13 mouse cellular contexts compared by ENCODE assay signal in genomic region chr19:6949532-6949931, GRCm38 (mm10). TPM values are rescaled to one million over a fixed set of nuclear protein-coding genes. Genes with fewer than 3 reads are reported as not detected.
DNase-seq lines count a peak whose midpoint lies in the region; ATAC-seq and TF ChIP-seq lines count a peak whose summit lies in the region.
"Had no signal": no experiment of that assay in that cellular context is flagged by ENCODE, and none has a peak within 500 bp of the region (broad histone marks: within the 10 kb centered on the region; RNA-seq: fewer than 3 reads in every experiment).

No protein-coding gene starts in this region.

- H3K4me3 ChIP-seq in kidney, embryonic 16.5 days (ENCODE audit: low read length): no peak overlapping the region
- no peak overlapping the region for H3K4me3 ChIP-seq in kidney, adult 2 months (ENCODE audit: insufficient read depth, low read depth, low read length)
- H3K4me3 ChIP-seq in embryonic facial prominence, embryonic 13.5 days: peak overlapping the region; percentile 63; the same call in 1 of the 2 replicates
- H3K4me3 ChIP-seq in limb, embryonic 13.5 days: 0 out of 2 replicates have a peak overlapping the region, but pooled peaks have one; percentile 5

- no peak for TF ChIP-seq POLR2A in kidney, adult 2 months (IDR thresholded peaks at IDR 0.05; ENCODE audit: low read depth, low read length)

- no peaks in the 10 kb centered on the region for H3K27me3 ChIP-seq in kidney, embryonic 16.5 days (ENCODE audit: insufficient read depth, low read length)
- no peaks in the 10 kb centered on the region for H3K27me3 ChIP-seq in kidney, adult 2 months (replicated peaks; ENCODE audit: control insufficient read depth, insufficient read depth, low read length)
- no peaks in the 10 kb centered on the region for H3K27me3 ChIP-seq in embryonic facial prominence, embryonic 13.5 days
- H3K27me3 ChIP-seq in limb, embryonic 13.5 days: no peaks in the 10 kb centered on the region

- intact Hi-C loops in gastrocnemius, postnatal 14 days (cut with DNase I; ENCODE audit: low total_unique reads): no loop called here

- no peak for ATAC-seq in kidney, embryonic 16.5 days (ENCODE audit: low FRiP score, low TSS enrichment)
- no peak for ATAC-seq in embryonic facial prominence, embryonic 13.5 days (ENCODE audit: insufficient number of reproducible peaks, insufficient read depth, low FRiP score, low TSS enrichment, low read depth)
- no peak for ATAC-seq in limb, embryonic 13.5 days (ENCODE audit: low FRiP score, low read depth)
- no peak for ATAC-seq in activated CD4-positive, CD25-positive, alpha-beta regulatory T cell, adult 4 months

- H3K9me3 ChIP-seq in kidney, embryonic 16.5 days (ENCODE audit: low read length): no peaks in the 10 kb centered on the region
- no peaks in the 10 kb centered on the region for H3K9me3 ChIP-seq in embryonic facial prominence, embryonic 13.5 days
- no peaks in the 10 kb centered on the region for H3K9me3 ChIP-seq in limb, embryonic 13.5 days
- H3K9me3 ChIP-seq: G1E had no signal

- peaks cover 11% of the 10 kb centered on the region for H3K36me3 ChIP-seq in kidney, embryonic 16.5 days (ENCODE audit: insufficient read depth, low read length)
- H3K36me3 ChIP-seq in kidney, adult 2 months (ENCODE audit: control insufficient read depth, insufficient read depth, low read length): no peaks in the 10 kb centered on the region
- peaks cover 23% of the 10 kb centered on the region for H3K36me3 ChIP-seq in embryonic facial prominence, embryonic 13.5 days
- H3K36me3 ChIP-seq in limb, embryonic 13.5 days: peaks cover 27% of the 10 kb centered on the region

- no peak overlapping the region for H3K4me2 ChIP-seq in kidney, embryonic 16.5 days (replicated peaks; ENCODE audit: low read depth, low read length)
- no peak overlapping the region; the same call in 1 of the 2 replicates for H3K4me2 ChIP-seq in embryonic facial prominence, embryonic 13.5 days
- H3K4me2 ChIP-seq in limb, embryonic 13.5 days (replicated peaks): peak overlapping the region; percentile 97; the same call in 1 of the 2 replicates

- H3K27ac ChIP-seq in kidney, embryonic 16.5 days (ENCODE audit: low read length): no peak overlapping the region
- no peak overlapping the region for H3K27ac ChIP-seq in kidney, adult 2 months (ENCODE audit: insufficient read depth, low read depth, low read length)
- no peak overlapping the region for H3K27ac ChIP-seq in embryonic facial prominence, embryonic 13.5 days
- H3K27ac ChIP-seq in limb, embryonic 13.5 days: no peak overlapping the region
- H3K27ac ChIP-seq: macrophage had no signal

- peak overlapping the region; percentile 81; the same call in 1 of the 2 replicates for H3K9ac ChIP-seq in kidney, embryonic 16.5 days (replicated peaks; ENCODE audit: low read length)
- H3K9ac ChIP-seq in embryonic facial prominence, embryonic 13.5 days: 0 out of 2 replicates have a peak overlapping the region, but pooled peaks have one; percentile 77
- H3K9ac ChIP-seq in limb, embryonic 13.5 days: no peak overlapping the region; the same call in 1 of the 2 replicates

- peaks cover 18% of the 10 kb centered on the region for H3K4me1 ChIP-seq in kidney, embryonic 16.5 days (ENCODE audit: insufficient read depth, low read length)
- H3K4me1 ChIP-seq in kidney, adult 2 months (ENCODE audit: control insufficient read depth, insufficient read depth, low read length): peaks cover 14% of the 10 kb centered on the region; the same call in 1 of the 2 replicates
- H3K4me1 ChIP-seq in embryonic facial prominence, embryonic 13.5 days: peaks cover 26% of the 10 kb centered on the region
- peaks cover 19% of the 10 kb centered on the region for H3K4me1 ChIP-seq in limb, embryonic 13.5 days

- TF ChIP-seq CTCF in kidney, adult 2 months (conservative IDR thresholded peaks at IDR 0.05; ENCODE audit: insufficient read depth, insufficient read length, low read depth, low read length): no peak

- WGBS in kidney, embryonic 16.5 days: 89% methylated on average over 5 of the region's 5 CpGs
- 85% methylated on average over 5 of the region's 5 CpGs for WGBS in kidney, adult 2 months
- 92% methylated on average over 5 of the region's 5 CpGs for WGBS in embryonic facial prominence, embryonic 13.5 days
- 92% methylated on average over 5 of the region's 5 CpGs for WGBS in limb, embryonic 13.5 days

- DNase-seq in cerebellum, adult 11-12 months: peak; percentile 46
- DNase-seq in cerebellum, postnatal 25 days: no peak
- DNase-seq in kidney, adult 2 months: no peak
- no peak for DNase-seq in gastrocnemius, postnatal 14 days
- DNase-seq: right cerebral cortex, postnatal 14 days had no signal

RNA-seq across cellular contexts. Expression of gene Gpr137, which starts 7.3 kb away (rescaled TPM):
- 29.5 and 30.4 TPM in 2 replicates for polyA plus RNA-seq in kidney, embryonic 16.5 days (2015; fragmentation: Nextera tagmentation; extraction: Ambion mirVana)
- 78.4 and 91.7 TPM in 2 replicates for polyA plus RNA-seq in kidney, adult 2 months (2012; rRNA removed)
- polyA plus RNA-seq in embryonic facial prominence, embryonic 13.5 days (2015; fragmentation: Nextera tagmentation; extraction: Ambion mirVana): 26.9 and 35.2 TPM in 2 replicates
- 28.6 and 33.0 TPM in 2 replicates for polyA plus RNA-seq in limb, embryonic 13.5 days (2015; fragmentation: Nextera tagmentation; extraction: Ambion mirVana)
- total RNA-seq in gastrocnemius, postnatal 14 days (2021): 1 to 10 TPM; 8.9 to 9.9 TPM
- polyA plus RNA-seq in activated CD4-positive, CD25-positive, alpha-beta regulatory T cell, adult 4 months (2017; shearing (Covaris generic)): 10 to 100 TPM in 1 of 2 experiments, 1 to 10 TPM in 1; 9.8 to 11.5 TPM

RNA-seq across cellular contexts. Expression of gene Bad, which starts 7.9 kb away (rescaled TPM):
- 71.2 and 86.6 TPM in 2 replicates for polyA plus RNA-seq in kidney, embryonic 16.5 days (2015; fragmentation: Nextera tagmentation; extraction: Ambion mirVana)
- 75.4 and 83.1 TPM in 2 replicates for polyA plus RNA-seq in kidney, adult 2 months (2012; rRNA removed)
- polyA plus RNA-seq in embryonic facial prominence, embryonic 13.5 days (2015; fragmentation: Nextera tagmentation; extraction: Ambion mirVana): 80.0 and 83.6 TPM in 2 replicates
- 73.4 and 87.0 TPM in 2 replicates for polyA plus RNA-seq in limb, embryonic 13.5 days (2015; fragmentation: Nextera tagmentation; extraction: Ambion mirVana)
- total RNA-seq in gastrocnemius, postnatal 14 days (2021): 10 to 100 TPM; 14.2 to 14.6 TPM
- 10 to 100 TPM; 42.6 to 60.5 TPM for polyA plus RNA-seq in activated CD4-positive, CD25-positive, alpha-beta regulatory T cell, adult 4 months (2017; shearing (Covaris generic))

RNA-seq across cellular contexts. Expression of gene Kcnk4, which starts 15.2 kb away (rescaled TPM):
- polyA plus RNA-seq in kidney, embryonic 16.5 days (2015; fragmentation: Nextera tagmentation; extraction: Ambion mirVana): 0.42 and 0.71 TPM in 2 replicates
- polyA plus RNA-seq in kidney, adult 2 months (2012; rRNA removed): 0.07 and 0.08 TPM in 2 replicates
- polyA plus RNA-seq in embryonic facial prominence, embryonic 13.5 days (2015; fragmentation: Nextera tagmentation; extraction: Ambion mirVana): 1.2 and 1.3 TPM in 2 replicates
- 0.49 and 0.85 TPM in 2 replicates for polyA plus RNA-seq in limb, embryonic 13.5 days (2015; fragmentation: Nextera tagmentation; extraction: Ambion mirVana)
- not detected for total RNA-seq in gastrocnemius, postnatal 14 days (2021)
- not detected for polyA plus RNA-seq in activated CD4-positive, CD25-positive, alpha-beta regulatory T cell, adult 4 months (2017; shearing (Covaris generic))
- total RNA-seq: G1E; neutrophil, adult 5-6 weeks had no signal
- polyA plus RNA-seq: macrophage had no signal

RNA-seq across cellular contexts. Expression of gene Catsperz, which starts 24.4 kb away (rescaled TPM):
- 3.4 and 3.7 TPM in 2 replicates for polyA plus RNA-seq in kidney, embryonic 16.5 days (2015; fragmentation: Nextera tagmentation; extraction: Ambion mirVana)
- polyA plus RNA-seq in kidney, adult 2 months (2012; rRNA removed): 0.44 and 0.99 TPM in 2 replicates
- 2.3 and 3.4 TPM in 2 replicates for polyA plus RNA-seq in embryonic facial prominence, embryonic 13.5 days (2015; fragmentation: Nextera tagmentation; extraction: Ambion mirVana)
- polyA plus RNA-seq in limb, embryonic 13.5 days (2015; fragmentation: Nextera tagmentation; extraction: Ambion mirVana): 2.2 and 3.0 TPM in 2 replicates
- total RNA-seq in gastrocnemius, postnatal 14 days (2021): not detected
- not detected for polyA plus RNA-seq in activated CD4-positive, CD25-positive, alpha-beta regulatory T cell, adult 4 months (2017; shearing (Covaris generic))
- total RNA-seq: gastrocnemius, postnatal 4 days; neutrophil, adult 5-6 weeks had no signal
- polyA plus RNA-seq: G1E, macrophage had no signal

RNA-seq across cellular contexts. Expression of gene Ppp1r14b, which starts 25.2 kb away (rescaled TPM):
- 51.5 and 53.8 TPM in 2 replicates for polyA plus RNA-seq in kidney, embryonic 16.5 days (2015; fragmentation: Nextera tagmentation; extraction: Ambion mirVana)
- polyA plus RNA-seq in kidney, adult 2 months (2012; rRNA removed): 48.7 and 55.3 TPM in 2 replicates
- polyA plus RNA-seq in embryonic facial prominence, embryonic 13.5 days (2015; fragmentation: Nextera tagmentation; extraction: Ambion mirVana): 84.9 and 120 TPM in 2 replicates
- 151 and 168 TPM in 2 replicates for polyA plus RNA-seq in limb, embryonic 13.5 days (2015; fragmentation: Nextera tagmentation; extraction: Ambion mirVana)
- 100 to 1,000 TPM; 139 to 184 TPM for total RNA-seq in gastrocnemius, postnatal 14 days (2021)
- polyA plus RNA-seq in activated CD4-positive, CD25-positive, alpha-beta regulatory T cell, adult 4 months (2017; shearing (Covaris generic)): 10 to 100 TPM; 14.2 to 26.1 TPM

Comparison
In these comparisons a context has a peak if more than half of its experiments do, and no peak if none do; other contexts are left out.
1. H3K4me3 ChIP-seq: peak in embryonic facial prominence, embryonic 13.5 days (single experiment) and limb, embryonic 13.5 days (single experiment); none in kidney, embryonic 16.5 days (single experiment) and kidney, adult 2 months (single experiment).